Mouse (Mus musculus) liver, adult (tissue): ENCODE measurements around the gene Gns.

ENCODE experiments used
- GATA4 ChIP-seq: IDR thresholded peaks from 2 replicates; pipeline ENCODE4 v1.6.1; 2014; ENCODE audit warnings: mild to moderate bottlenecking, low read length; ENCODE audit not compliant: insufficient replicate concordance

The Gns gene

GRCm38 (mm10) chr10:121364801-121365564 is at the start of gene Gns:
Gns (plus strand) TSS chr10:121365090.
- TF ChIP-seq GATA4, result no peak

- no peak for TF ChIP-seq GATA4
These were observed 49.3 kb upstream of the Gns start for GRCm38 (mm10) chr10:121315321-121316283.

DNA sequence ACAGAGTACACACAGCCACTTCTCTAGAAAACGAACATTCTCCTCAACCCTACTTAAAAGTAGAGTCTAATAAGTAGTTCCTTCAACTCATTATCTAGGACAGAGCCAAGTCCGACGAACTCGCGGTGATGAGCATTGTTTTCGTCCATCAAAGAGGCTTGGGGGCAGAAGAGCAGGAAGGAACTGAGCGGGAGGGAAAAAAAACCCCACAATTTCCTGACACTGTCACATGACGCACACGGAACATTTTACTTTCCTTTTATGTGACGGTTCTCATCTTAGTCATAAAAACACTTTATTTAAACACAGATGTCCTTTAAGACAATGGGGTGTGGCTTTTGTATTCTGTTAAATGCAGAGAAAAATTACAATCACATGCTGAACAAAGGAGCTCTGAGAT is 48.5 kb upstream of the Gns start:
- no peak; the same call in 1 of the 2 replicates for TF ChIP-seq GATA4

DNA sequence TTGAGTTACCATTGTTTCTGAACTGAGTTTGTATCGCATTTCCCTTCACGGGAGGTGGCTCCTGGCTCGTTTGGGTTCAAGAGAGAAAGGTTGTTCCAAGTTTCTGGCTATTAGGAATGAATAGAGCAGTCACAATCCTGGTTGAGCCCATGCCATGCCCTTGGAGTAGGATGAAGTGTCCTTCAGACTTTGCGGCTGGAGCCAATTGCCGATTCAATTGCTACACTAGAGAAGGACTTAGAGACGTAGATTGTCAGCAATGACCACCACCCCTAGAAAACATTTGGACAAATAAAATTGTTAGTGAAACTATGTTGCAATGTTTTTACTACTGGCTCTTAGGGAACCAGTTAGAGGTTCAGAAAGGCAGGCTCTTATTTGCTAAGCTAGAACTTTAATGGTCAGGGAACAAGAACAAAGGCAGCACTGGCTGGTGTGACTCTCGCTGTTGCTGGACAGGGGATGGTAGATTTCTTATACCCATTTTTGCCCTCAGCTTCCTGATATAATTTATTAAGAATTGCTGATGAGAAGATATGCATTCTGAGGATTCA is 46.4 kb upstream of the Gns start:
- no peak for TF ChIP-seq GATA4

DNA sequence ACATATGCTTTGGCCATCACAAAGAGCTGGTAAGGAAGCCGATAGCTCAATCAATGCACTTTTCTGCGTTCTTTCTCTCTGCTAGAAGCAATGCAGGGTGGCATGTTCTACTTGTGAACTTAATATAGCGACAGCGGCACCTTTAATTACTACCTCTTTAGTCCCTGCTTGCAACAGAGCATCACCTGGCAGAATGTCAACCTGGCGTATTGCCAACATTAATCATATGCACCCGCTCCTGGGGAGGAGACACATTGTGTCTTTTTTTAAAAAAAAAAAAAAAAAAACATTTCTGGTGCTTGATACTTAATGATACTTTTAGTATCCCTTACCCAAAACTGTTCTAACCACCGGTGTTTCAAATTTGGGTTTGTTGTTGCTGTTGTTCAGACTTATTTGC is 41.4 kb upstream of the Gns start:
- no peak for TF ChIP-seq GATA4

- no peak for TF ChIP-seq GATA4
These were observed 38.7 kb upstream of the Gns start for GRCm38 (mm10) chr10:121326167-121326566.

- no peak for TF ChIP-seq GATA4
These were observed 35.3 kb upstream of the Gns start for GRCm38 (mm10) chr10:121329586-121329985.

GRCm38 (mm10) chr10:121330940-121331339 is 34.0 kb upstream of the Gns start:
- TF ChIP-seq GATA4, result no peak

DNA sequence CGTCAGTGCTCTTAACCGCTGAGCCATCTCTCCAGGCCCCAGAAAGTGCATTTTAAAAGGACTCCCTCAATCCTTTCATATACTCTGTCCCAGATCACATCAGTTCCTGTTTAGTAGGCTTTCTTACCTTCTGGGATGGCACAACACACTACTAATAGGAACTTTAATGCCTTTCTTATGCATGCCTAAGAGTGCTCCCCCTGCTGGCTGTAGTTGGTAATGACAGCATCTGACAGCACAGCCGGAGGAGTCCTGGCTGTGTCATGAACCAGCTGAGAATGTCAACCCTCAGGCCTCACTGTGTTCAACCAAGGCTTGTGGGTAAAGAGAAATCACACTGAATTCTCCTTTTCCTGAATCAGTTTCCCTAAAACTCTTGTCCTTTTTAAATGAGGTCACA is 30.3 kb upstream of the Gns start:
- TF ChIP-seq GATA4, result no peak

DNA sequence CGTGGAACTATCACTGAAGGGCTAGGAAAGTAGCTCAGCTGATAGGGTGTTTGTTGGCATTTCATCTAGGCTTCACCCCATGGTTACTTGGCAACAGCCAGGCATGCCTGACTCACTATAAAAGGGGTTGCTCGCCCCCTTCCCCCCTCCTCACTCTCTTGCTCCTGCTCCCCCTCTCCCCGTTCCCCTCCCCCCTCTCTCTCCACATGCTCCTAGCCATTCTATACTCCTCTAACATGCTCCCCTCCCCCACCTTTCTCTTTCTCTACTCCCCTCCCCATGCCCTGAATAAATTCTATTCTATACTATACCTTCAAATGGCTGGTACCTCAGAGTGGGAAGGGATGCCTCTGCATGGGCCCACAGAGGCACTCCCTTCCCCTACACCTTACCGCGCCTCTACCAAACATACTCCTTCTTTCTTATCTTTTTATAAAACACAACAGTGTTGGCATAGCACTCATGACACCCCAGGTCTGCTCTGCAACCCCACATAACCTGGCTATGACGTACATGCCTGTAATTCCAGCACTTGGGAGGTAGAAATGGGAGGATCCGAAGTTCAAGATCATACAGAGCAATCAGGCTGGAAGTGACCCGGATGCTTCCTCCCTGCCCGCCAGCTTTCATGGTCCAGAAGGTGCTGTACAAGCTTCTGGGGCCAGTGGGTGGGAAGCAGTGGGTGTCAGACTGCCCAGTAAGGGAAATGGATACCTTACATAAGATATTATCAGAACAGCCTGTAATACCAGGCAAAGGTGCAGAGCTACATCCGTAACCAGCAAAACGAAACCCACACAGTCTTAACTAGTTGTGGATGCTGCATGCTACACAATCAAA is 23.9 kb upstream of the Gns start:
- TF ChIP-seq GATA4, result no peak

DNA sequence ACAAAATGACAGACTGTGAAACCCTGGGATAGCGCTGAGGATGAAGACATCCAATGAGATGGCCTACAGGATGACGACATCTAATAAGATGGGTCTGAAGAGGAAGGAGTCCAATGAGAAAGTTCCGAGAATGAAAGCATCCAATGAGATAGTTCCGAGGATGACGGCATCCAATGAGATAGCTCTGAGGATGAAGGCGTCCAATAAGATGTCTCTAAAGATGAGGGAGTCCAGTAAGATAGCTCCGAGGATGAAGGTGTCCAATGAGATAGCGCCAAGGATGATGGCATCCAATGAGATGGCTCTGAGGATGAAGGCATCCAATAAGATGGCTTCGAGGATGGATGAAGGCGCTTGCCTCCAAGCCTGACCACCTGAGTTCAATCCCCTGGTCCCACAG is 22.6 kb upstream of the Gns start:
- TF ChIP-seq GATA4, result no peak

- peak; percentile 82; the same call in 1 of the 2 replicates for TF ChIP-seq GATA4
These were observed 21.0 kb upstream of the Gns start for GRCm38 (mm10) chr10:121343867-121344266.

DNA sequence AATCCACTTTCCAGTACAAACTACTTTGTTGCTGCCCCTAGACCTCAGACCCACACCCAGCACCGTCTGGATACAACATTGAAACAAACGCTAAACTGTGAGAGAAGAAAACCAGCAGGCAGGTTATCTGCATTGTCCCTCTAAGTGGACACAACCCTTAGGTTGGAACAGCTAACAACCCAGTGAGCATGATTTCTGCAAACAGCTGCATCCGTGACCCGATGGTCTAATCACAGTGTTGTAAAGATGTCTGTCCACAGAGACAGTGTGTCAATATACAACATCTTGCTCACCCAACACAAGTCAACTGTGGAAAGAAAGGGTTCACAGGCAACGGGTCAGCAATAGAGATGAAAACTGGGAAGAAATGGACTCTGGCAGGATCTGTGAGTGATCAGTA is 15.6 kb upstream of the Gns start:
- TF ChIP-seq GATA4, result no peak

DNA sequence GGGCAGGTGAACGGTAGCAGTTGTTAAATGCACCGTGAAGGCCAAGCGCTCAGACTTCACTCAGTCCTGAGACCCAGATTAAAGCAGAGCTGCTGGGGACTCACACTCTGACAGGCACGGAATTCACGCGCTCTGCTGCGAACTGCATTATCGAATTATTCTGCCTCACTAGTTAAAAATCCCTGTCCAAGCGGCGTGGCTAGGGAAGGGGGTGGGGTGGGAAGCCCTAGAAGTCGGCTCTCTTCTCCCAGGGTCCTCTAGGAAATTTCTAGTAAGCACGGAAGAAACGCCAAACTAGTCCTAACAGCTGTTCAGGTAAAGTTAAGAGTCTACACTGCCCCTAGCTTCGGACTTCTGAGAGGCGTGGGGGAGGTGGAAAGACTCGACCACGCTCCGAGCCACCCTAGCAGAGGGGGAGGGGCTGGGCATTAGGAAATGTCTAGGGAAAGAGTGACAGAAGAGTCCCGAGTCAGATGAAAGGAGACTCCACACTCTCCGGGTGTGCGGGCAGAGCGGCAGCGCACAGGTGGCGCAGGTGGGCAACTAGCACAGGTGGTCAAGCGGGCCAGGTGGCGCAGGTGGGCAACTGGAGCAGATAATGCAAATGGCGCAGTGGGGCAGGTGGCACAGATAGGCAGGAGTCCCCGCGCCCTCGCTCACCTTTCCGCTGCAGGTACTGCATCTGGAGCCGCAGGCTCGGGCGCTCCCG is 14.4 kb upstream of the Gns start:
- TF ChIP-seq GATA4, result no peak
